Mouse (Mus musculus): Measurements from ENCODE around the gene Gatad2b. TPM values are rescaled to one million over a fixed set of nuclear protein-coding genes. Genes with fewer than 3 reads are reported as not detected.

The Gatad2b gene
- total RNA-seq, 2 experiments from 2014 or later, result 90.7 to 105 TPM

- DNase-seq (ENCODE audit: low spot score in 2 of 2), result no peak
Measured at GRCm38 (mm10) chr3:90375562-90376246, 82.7 kb downstream of the Gatad2b start.

DNA sequence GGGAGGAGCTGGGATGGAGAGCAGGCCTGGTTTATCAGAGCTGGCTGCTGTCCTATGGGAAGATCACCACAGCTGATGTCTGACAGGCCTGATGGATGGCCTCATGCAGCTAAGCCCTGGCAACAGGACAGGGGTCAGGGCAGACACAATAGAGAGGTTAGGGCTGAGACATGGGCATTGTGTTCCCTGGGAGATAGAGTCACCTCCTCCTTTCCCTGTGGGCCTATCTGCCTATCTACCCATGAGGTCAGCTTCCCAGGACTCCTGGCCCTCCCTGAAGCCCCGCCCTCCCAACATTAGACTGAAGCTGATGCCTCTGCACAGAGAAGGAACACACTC, 83.2 kb downstream of the Gatad2b start:
- DNase-seq (ENCODE audit: low spot score in 2 of 2), result no peak

- no peak for DNase-seq (ENCODE audit: low spot score in 2 of 2)
Measured at GRCm38 (mm10) chr3:90378496-90378895, 85.5 kb downstream of the Gatad2b start.

GRCm38 (mm10) chr3:90381727-90382126, 88.7 kb downstream of the Gatad2b start:
- peak in 1 of 2 experiments; percentile 60 for DNase-seq (ENCODE audit: low spot score in 2 of 2)

DNA sequence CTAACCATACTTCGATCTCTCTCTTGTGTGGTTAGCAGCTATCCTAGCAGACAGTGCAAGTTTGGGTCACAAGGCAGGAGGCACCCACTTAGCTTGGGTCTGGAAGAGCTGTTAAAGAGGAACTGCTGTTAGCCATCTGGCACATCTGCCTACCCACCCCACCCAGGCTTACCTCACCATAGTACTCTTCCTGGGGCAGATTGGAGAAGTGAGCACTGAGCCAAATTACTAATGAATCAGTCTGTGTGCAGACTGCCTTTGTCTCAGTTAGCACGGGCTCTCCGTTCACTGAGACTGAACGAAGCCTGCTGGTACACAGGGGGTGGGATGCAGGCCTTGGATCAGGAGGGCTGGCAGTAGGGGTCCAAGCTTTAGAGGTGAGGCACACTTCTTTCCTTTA, 90.7 kb downstream of the Gatad2b start:
- no peak for DNase-seq (ENCODE audit: low spot score in 2 of 2)

- DNase-seq (ENCODE audit: low spot score in 2 of 2), result no peak
Measured at GRCm38 (mm10) chr3:90384851-90385375, 91.9 kb downstream of the Gatad2b start.

DNA sequence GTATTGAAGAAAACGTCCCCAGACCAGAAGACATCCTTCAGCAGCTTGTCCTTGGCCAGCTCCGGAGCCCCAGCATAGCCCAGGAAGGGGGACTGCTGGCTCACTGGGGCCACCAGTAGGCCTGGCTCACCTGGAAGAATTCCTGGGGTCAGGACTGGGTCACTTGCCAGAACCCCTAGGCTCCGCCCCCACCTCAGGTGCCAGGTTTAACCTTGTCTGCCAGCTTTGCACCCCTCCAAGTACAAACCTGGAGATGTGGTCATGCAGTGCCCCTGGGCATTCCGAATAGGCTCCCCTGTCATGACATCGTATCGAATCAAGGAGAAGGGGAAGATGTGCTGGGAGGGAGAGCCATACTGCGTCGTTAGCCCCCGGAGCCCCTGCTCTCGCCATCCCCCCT, 93.8 kb downstream of the Gatad2b start:
- DNase-seq (ENCODE audit: low spot score in 2 of 2), result no peak

DNA sequence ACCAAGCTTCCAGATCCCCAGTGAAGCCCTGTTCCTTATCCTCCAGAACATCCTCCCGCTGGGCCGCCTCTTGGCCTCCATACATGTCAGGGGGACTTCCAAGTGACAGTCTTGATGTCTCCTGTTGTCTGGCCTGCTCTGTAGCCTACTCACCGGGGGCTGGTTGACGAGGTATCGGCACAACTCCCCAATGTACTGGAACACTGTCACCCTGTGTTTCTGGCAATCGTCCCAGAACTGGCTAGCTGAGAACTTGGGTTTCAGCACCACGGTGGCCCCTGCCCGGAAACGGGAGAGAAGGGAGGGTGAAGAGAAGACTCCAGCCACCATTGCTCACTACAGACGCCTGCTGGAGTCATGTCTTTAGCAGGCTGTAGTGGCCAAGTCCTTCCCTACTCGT, 94.5 kb downstream of the Gatad2b start:
- DNase-seq (ENCODE audit: low spot score in 2 of 2), result peak in 1 of 2 experiments; percentile 40

GRCm38 (mm10) chr3:90388192-90388591, 95.2 kb downstream of the Gatad2b start:
- no peak for DNase-seq (ENCODE audit: low spot score in 2 of 2)

DNA sequence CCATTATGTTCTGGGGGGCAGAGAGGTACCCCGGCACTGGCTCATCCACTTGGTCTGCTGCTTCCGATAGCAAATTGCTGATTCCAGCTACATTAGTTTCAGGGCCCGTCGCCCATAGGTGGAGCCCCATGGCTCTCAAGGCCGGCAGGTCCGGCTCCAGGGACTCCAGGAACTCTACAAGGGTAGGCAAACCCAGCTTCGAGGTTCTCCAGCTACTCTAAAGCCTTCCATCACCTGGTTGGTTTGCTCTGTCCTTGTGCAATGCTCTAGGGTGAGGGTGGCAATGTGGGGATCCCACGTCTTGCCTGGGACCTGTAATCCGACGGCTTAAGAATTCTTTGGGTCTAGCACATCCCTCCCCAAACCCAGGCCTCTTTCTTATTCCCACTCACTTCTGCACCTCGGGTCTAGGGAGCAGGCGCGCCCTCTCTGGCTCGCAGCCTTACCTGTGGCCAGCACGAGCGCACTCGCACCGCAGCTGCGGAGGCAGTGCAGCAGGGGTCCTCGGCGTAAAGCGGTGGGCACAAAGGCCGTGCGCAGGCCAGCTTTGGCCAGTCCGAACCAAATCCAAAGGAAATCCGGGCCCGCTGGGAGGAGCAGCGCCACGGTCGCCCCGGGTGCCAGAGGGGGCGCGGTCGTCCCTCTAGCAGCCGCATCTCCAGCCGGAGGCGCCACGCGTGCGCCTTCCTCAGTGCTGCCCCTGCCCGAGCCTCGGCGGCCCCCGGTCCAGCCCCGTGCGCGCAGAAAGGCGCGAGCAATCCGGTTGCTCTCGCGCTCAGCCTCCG, 95.9 kb downstream of the Gatad2b start:
- DNase-seq (ENCODE audit: low spot score in 2 of 2), result peak in 1 of 2 experiments; percentile 33

DNA sequence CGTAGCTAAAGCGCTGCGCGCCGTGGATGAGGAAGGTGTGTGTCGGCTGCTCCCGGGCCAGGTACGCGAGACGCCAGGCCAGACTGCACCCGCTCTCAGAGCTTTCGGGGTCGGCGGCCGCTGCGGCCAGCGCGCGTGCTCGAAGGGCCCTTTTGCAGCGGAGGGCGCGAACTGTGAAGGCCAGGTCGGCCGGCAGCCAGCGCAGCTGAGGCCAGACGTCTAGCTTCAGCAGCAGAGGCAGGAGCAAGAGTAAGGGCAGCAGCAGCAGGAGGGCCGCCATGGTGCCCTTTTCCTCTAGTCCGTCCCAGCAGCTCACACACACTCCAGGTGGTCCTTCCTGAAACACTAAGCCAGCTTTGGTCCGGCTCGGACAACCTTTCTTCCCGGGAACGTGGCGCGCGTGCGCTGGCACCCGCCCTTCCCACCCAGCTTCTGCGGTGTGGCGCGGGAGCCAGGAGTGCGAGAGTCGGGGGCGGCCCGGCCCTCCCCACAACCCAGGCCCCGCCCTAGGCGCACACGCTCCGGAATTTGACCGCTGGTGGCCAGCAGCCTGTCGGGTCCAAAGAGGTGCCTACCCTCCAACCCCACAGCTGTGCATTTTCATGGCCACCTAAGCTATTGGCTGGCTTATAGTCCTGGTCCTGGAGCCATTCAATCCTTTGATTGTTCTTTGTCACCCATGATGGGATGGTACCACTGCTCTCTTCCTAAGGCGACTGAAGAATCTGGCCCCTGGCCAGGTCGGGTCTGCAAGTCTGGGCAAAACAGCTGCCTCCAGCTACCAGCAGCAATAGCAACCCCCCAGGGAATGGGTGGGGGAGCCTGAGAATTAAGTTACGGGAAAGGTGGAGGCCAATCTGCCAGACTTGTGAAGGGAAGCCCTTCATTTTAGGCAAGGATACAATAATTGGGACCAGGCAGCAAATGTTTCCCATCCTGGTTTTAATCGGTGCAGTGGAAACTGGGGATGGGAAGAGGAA, 96.8 kb downstream of the Gatad2b start, which contains the start of gene Slc27a3:
TSS of gene Slc27a3 (minus strand) at position 428 of the 980 bp plus-strand sequence.
- peak; percentile 32 to 44 for DNase-seq (ENCODE audit: low spot score in 2 of 2)

DNA sequence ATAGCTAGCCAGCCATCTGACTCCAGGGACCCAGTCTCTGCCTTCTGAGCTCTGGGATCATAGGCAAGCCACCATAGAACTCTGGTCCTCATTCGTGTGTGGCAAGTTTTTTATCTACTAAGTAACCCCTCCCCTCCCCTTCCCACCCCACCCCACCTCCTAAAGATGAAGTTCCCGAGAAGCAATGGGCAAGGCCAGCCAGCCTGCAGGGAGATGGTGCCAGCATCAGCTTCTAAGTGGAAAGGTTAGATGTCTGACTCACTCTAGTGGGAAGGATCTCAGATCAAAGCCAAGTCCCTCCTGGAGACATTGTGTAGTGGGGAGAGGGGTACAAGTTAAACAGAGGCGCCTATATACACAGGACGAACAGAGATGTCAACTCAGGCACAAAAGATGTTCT, 98.0 kb downstream of the Gatad2b start:
- DNase-seq (ENCODE audit: low spot score in 2 of 2), result no peak

DNA sequence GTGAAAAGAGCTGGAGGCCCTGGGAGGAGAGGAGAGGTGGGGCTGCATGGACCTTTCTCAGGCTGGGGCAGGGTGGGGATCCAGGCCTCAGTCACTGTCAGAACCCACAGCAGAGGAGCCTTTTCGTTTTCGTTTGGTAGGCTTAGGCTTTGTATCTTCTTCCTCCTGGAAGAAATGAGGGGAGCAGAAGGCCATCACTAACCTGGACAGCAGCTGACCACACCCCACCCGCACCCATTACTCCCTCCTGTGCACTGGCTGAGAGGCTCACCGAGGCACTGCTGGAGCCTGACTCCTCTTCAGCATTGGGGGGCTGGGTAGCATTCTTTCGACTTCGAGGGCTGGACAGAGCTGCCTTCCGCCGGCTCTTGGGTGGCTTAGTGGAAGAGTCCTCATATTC, 99.0 kb downstream of the Gatad2b start:
- no peak for DNase-seq (ENCODE audit: low spot score in 2 of 2)

DNA sequence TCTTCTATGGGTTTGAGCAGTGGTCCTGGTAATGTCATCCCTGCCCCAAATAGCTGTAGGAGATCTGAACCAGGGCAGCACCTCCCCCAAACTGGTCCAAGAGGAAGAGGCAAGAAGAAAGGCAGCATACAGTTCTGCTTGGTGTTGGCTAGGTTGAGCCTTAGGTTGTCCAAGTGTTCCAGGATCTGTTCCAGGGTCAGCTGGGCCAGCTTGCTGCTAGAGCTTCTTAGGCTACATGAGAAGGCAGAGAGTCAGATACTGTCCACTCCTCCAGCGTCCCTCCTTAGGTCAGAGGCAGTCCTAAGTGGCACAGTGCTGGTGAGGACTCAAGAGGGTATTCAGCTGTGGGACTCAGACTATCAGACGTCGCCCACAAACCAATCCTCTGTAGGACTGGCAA, 99.7 kb downstream of the Gatad2b start:
- no peak for DNase-seq (ENCODE audit: low spot score in 2 of 2)

GRCm38 (mm10) chr3:90395629-90396028, 102.7 kb downstream of the Gatad2b start:
- no peak for DNase-seq (ENCODE audit: low spot score in 2 of 2)

DNA sequence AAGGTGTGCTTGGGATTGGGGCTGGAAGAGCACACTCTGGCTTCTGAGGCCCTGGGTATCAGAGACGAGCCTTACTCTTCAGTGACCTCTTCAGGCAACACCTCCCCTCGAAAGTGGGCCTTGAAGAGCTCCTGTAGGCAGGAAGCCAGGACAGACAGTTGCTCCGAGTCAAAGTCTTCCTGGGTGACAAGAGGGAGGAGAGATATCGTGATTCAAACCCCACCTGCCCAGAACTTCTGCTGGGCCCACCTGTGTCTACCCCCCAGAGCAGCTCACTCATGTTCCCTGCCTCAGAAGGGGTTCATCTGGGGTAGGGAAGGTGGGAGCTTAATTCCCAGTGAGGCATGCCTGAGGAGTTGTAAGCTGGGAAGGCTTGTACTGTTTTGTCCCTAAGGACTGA, 108.0 kb downstream of the Gatad2b start:
- DNase-seq (ENCODE audit: low spot score in 2 of 2), result no peak

- DNase-seq (ENCODE audit: low spot score in 2 of 2), result no peak
Measured at GRCm38 (mm10) chr3:90404121-90404520, 111.1 kb downstream of the Gatad2b start.

- DNase-seq (ENCODE audit: low spot score in 2 of 2), result no peak
Measured at GRCm38 (mm10) chr3:90404609-90405008, 111.6 kb downstream of the Gatad2b start.

GRCm38 (mm10) chr3:90406414-90406813, 113.4 kb downstream of the Gatad2b start:
- no peak for DNase-seq (ENCODE audit: low spot score in 2 of 2)

DNA sequence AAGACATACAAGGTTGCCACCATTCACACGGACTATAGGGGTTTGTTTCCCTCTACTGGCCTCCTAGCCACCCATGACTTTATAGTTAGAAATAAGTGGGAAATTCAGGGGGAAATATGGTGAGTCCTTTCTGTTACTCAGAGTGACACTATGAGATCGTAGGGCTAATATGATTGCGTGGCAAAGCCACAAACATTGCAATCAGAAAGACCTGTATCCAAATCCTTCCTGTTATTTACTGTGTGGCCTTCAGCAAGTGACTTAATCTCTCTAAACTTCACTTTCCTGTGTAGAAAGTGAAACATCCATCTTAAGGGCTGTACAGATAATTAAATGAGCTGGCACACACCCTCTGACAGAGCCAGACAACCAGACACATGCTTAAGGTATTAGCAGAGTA, 115.7 kb downstream of the Gatad2b start:
- no peak for DNase-seq (ENCODE audit: low spot score in 2 of 2)

DNA sequence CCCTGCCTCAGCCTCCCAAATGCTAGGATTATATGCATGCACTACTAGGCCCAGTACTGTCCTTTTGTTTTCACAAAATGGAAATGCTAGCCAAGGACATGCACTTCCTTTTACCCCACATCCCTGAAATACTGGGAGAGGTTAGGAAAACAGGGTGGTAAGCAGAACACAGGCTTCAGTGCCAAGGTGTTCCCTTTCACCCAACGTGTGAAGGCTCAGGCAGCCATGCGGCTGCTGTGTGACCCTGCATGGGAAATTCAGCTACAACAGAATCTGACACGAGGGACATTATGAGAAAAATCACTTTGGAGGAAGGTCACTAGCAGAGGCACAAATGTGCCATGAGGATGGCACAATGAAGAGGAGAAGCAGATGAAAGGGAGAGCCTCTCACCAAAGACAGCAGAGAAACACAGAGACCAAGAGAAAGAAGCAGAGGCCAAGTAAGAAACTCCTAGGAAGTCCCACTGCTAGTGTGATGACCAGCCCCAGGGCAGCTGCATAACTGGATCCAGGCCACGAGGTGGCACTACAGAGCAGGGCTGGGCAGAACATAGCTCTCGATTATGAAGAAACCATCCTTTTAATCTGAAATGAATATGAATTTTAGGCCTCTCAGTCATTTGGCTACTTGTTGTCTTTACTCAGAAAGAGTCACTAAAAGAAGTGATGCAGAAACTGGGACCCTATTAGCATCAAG, 119.5 kb downstream of the Gatad2b start:
- peak; percentile 55 to 67 for DNase-seq (ENCODE audit: low spot score in 2 of 2)

Data from adrenal gland, postnatal 4 days (tissue).